Mouse (Mus musculus) E14TG2a.4 (cell line): Measurements from ENCODE around the gene Adam22.
A peak's percentile ranks its signal among the peaks of the same experiment; 100 is the strongest.
"Not testable (repeated sequence)": the region's sequence is repeated elsewhere in the genome, so short reads cannot be mapped to it uniquely, and the experiment has no call there.

ENCODE experiments used
- H3K27me3 ChIP-seq: 2 replicates; pipeline ENCODE4 v1.6.1; 2014; ENCODE audit warnings: low read length, control low read depth; ENCODE audit not compliant: insufficient read depth
- H3K36me3 ChIP-seq: 2 replicates; pipeline ENCODE4 v1.6.1; 2014; ENCODE audit warnings: low read length, control low read depth; ENCODE audit not compliant: insufficient read depth
- H3K4me1 ChIP-seq: replicated peaks from 2 replicates; pipeline ENCODE4 v1.6.1; 2014; ENCODE audit warnings: low read depth, low read length, control low read depth
- H3K4me3 ChIP-seq: replicated peaks from 2 replicates; pipeline ENCODE4 v1.5.1; 2014; ENCODE audit warnings: mild to moderate bottlenecking, low read length
- H3K9me3 ChIP-seq: 2 replicates; pipeline ENCODE4 v1.6.1; 2014; ENCODE audit warnings: low read length, control low read depth
- CTCF ChIP-seq: conservative IDR thresholded peaks from 2 replicates; pipeline ENCODE4 v1.5.1; 2014; ENCODE audit warnings: low read length
- NANOG ChIP-seq: IDR thresholded peaks from 2 replicates; pipeline ENCODE4 v1.6.1; 2014; ENCODE audit warnings: borderline replicate concordance, low read length, mixed read lengths
- POU5F1 ChIP-seq: IDR thresholded peaks from 2 replicates; pipeline ENCODE4 v1.6.1; 2014; ENCODE audit warnings: low read length, borderline replicate concordance

The Adam22 gene

GRCm38 (mm10) chr5:8056141-8057017, 311.6 kb downstream of the Adam22 start:
- no peaks in the 10 kb centered on the region for H3K9me3 ChIP-seq
- H3K36me3 ChIP-seq: peaks cover 26% of the 10 kb centered on the region
- peaks cover 35% of the 10 kb centered on the region for H3K4me1 ChIP-seq
- H3K27me3 ChIP-seq: no peaks in the 10 kb centered on the region; the same call in 1 of the 2 replicates
- no peak for TF ChIP-seq NANOG
- TF ChIP-seq POU5F1: no peak
- no peak for TF ChIP-seq CTCF
- peak overlapping the region; percentile 84 for H3K4me3 ChIP-seq

GRCm38 (mm10) chr5:8055721-8056129, 312.2 kb downstream of the Adam22 start:
- H3K4me1 ChIP-seq: peaks cover 35% of the 10 kb centered on the region
- no peaks in the 10 kb centered on the region for H3K9me3 ChIP-seq
- peaks cover 21% of the 10 kb centered on the region for H3K36me3 ChIP-seq
- no peaks in the 10 kb centered on the region; the same call in 1 of the 2 replicates for H3K27me3 ChIP-seq
- peak overlapping the region; percentile 84 for H3K4me3 ChIP-seq
- no peak for TF ChIP-seq CTCF
- no peak for TF ChIP-seq POU5F1
- no peak for TF ChIP-seq NANOG

- TF ChIP-seq CTCF (no peak), POU5F1 (no peak), NANOG (no peak)
- no peak overlapping the region for H3K4me3 ChIP-seq
- peaks cover 35% of the 10 kb centered on the region for H3K4me1 ChIP-seq
- H3K27me3 ChIP-seq: no peaks in the 10 kb centered on the region; the same call in 1 of the 2 replicates
- peaks cover 6% of the 10 kb centered on the region for H3K36me3 ChIP-seq
- no peaks in the 10 kb centered on the region for H3K9me3 ChIP-seq
These were observed 314.1 kb downstream of the Adam22 start for GRCm38 (mm10) chr5:8053827-8054226.

GRCm38 (mm10) chr5:8045855-8046254, 322.1 kb downstream of the Adam22 start, which contains the start of gene Sri:
Gene Sri (plus strand): TSS chr5:8046078.
- TF ChIP-seq CTCF (no peak), POU5F1 (no peak), NANOG (no peak)

GRCm38 (mm10) chr5:8034596-8034995, 333.4 kb downstream of the Adam22 start:
- not testable (repeated sequence) for H3K27me3 ChIP-seq, H3K9me3 ChIP-seq, H3K36me3 ChIP-seq, H3K4me3 ChIP-seq
- H3K4me1 ChIP-seq: peaks cover 10% of the 10 kb centered on the region
- TF ChIP-seq NANOG: peak; percentile 19; the same call in 1 of the 2 replicates

More at GRCm38 (mm10) chr5:8045855-8046254, 322.1 kb downstream of the Adam22 start, which contains the start of gene Sri:
- Histone ChIP-seq H3K4me1 (no peaks in the 10 kb centered on the region), H3K36me3 (no peaks in the 10 kb centered on the region), H3K27me3 (no peaks in the 10 kb centered on the region), H3K4me3 (no peak within 1 kb of the TSS), H3K9me3 (peaks cover 11% of the 10 kb centered on the region)
